Mouse (Mus musculus) urinary bladder, adult 18-20 months (tissue): ENCODE measurements at regions not wholly inside any gene's neighbourhood (a gene's known extent, or its start where the extent isn't known, plus 50 kb on each side); places are given as distances from the start of the nearest gene placed in this dataset.

Experiments
- DNase-seq, 2 experiments: peaks; one replicate each; pipeline ENCODE4 v3.0.0; 2022; ENCODE audit warnings: low spot score in 2 of 2, mixed read lengths in 2 of 2

DNA sequence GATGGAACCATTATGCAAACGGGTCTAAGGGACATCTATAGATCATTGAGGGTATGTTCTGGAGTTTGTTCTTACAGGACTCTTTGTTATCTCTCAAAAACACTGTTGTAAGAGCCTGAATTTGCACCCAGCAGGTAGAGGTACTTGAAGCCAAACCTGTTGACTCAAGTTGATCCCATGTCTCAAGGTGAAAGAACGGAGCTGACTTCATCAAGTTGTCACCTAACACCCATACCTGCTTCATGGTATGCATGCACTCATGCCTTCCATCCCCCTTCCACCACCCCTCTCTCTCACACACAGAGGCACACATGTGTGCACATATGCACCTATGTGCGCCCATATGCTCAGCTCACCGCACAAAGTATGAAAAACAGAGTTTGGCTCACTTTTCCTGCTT is 189.0 kb downstream of the Ttll7 start:
- no peak for DNase-seq

- DNase-seq: no peak
These were observed 190.7 kb downstream of the Ttll7 start for GRCm38 (mm10) chr3:147042911-147043310.

- peak in 1 of 2 experiments; percentile 16 for DNase-seq
These were observed 194.5 kb downstream of the Ttll7 start for GRCm38 (mm10) chr3:147046634-147047033.

DNA sequence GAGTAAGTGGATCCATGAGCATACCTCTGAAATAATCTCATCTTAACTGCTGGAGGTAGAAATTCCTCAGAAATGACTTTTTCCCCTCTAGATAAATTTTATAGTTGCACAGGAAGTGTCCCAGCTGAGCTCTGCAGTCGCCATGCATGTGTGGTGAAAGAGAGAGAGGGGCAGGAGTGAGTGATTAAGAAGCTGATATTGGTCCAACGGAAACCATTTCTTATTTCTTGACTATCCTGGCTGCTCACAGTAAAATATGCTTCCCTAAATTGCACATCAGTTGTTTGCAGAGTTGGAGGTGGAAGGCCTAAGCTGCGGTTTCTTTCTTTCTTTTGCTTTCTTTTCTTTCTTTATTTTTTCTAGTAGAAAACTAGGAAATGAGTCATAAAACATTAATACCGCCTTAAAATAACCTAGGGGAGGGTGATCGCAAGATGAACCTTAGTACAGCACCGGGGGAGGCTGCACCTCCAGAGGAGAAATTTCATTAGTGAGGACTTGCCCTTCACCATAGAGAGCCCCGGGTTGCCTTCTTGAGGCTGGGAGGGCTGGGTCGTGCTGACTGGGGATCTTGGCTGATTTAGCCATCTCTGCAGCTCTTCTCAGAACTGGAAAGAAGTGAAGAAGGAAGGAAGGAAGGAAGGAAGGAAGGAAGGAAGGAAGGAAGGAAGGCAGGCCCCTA is 202.1 kb downstream of the Ttll7 start:
- DNase-seq: no peak

- DNase-seq: no peak
These were observed 205.7 kb downstream of the Ttll7 start for GRCm38 (mm10) chr3:147057874-147058273.

DNA sequence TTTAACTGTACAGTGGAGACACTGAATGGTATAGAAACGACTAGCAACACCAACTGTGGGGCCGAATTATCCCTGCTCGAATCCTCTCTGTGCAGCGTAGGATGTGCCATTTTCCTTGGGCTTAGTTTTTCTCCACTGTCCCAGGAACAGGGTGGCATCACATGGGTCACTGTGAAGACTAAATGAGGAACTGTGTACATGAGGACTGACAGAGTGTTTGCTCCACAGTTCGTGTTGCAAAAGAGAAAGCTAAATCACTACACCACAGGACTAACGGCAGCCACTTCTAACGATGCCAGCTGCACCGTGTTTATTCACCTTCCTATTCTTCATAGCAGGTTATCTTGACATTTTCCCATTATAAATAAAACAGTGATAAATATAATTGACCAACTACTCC is 208.5 kb downstream of the Ttll7 start:
- DNase-seq: no peak

GRCm38 (mm10) chr3:147062451-147062850 is 210.3 kb downstream of the Ttll7 start:
- no peak for DNase-seq

DNA sequence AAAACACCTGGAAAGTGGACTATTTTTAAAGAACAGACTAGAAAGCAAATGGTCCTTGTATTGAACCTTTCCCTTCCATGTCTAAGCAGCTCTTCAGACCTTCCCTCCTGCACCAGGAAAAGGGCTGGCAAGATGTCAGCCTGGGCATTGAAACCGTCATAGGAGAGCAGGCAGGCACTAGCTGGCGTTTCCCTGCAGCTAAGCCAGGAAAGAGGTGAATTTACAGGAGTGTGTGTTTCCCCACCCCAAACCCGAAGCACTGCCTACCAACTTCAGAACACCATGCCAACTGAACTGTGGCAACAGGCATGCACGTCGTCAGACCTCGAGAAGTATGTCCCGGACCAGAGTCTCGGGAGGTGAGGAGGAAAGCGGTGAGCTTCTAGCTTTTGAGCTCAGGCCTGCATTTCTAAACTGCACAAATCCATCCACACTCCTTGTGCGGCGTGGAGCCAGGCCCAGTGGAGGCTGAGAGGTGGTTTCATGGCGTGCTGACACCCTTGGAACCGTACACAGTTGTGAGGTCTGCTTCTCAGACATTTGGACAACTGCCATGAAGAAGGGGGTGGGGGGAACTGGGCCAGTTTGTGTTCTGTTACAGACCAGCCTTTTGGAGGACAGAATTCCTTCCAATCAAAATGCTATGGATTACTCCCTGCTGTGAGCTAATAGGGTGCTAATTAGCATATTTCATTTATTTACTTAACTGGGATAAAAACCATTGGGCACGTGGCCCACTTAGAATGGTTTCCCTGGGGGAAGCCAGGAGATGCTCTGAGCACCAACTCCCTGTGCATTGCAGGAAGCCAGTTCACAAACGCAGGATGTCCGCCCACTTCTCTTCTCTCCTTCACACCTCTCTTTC is 211.6 kb downstream of the Ttll7 start:
- DNase-seq: no peak

- no peak for DNase-seq
These were observed 212.3 kb downstream of the Ttll7 start for GRCm38 (mm10) chr3:147064443-147064868.

- no peak for DNase-seq
These were observed 218.8 kb downstream of the Ttll7 start for GRCm38 (mm10) chr3:147070972-147071371.

- no peak for DNase-seq
These were observed 228.0 kb downstream of the Ttll7 start for GRCm38 (mm10) chr3:147080197-147080596.

GRCm38 (mm10) chr3:147080768-147081448 is 228.7 kb downstream of the Ttll7 start:
- no peak for DNase-seq

DNA sequence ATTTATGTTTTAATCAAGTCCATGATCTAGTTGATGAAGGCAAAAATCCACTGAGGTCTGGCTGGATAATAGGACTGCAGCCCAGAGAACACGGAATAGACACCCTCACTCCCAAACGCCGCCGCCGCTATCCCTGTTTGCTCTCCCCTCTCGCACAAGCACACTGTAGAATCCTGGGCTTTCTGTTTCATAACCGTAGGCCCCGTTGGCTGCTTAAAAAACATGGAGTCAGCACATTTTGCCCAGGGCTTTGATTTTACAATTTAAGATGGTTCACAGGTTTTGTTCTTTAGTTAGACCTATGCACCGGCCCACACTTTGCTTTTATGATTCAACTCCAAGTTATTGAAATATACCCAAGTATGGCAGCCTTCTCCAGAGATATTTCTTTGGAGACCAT is 229.6 kb downstream of the Ttll7 start:
- DNase-seq: no peak

- no peak for DNase-seq
These were observed 230.2 kb downstream of the Ttll7 start for GRCm38 (mm10) chr3:147082255-147082943.

- no peak for DNase-seq
These were observed 231.2 kb downstream of the Ttll7 start for GRCm38 (mm10) chr3:147083374-147083773.

DNA sequence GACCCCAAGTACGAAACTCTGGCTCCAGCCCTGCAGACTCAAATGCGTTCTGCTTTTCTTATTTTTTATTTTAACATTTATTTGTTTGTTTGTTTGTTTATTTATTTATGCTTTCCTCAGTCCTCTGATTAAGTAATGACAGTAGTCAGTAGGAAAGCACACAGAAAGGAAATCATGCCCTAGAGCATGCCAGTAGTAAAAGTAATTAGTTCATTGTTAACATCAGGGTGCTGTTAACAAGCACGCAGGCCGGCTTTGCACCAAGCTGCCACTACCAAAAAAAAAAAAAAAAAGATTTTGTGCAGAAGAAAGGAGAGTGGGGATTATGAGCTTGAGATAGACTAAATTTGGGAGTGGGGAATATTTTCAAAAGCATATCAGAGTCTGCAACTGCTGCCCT is 231.7 kb downstream of the Ttll7 start:
- DNase-seq: no peak

- DNase-seq: no peak
These were observed 232.5 kb downstream of the Ttll7 start for GRCm38 (mm10) chr3:147084624-147085189.

- DNase-seq: no peak
These were observed 236.0 kb downstream of the Ttll7 start for GRCm38 (mm10) chr3:147088171-147088570.

GRCm38 (mm10) chr3:147089716-147090115 is 237.5 kb downstream of the Ttll7 start:
- no peak for DNase-seq

- DNase-seq: no peak
These were observed 240.3 kb downstream of the Ttll7 start for GRCm38 (mm10) chr3:147092188-147093075.

- DNase-seq: no peak
These were observed 240.9 kb downstream of the Ttll7 start for GRCm38 (mm10) chr3:147093076-147093380.
